20 mouse cellular contexts compared by ENCODE assay signal in genomic region chr9:42405736-42406135, GRCm38 (mm10). TPM values are rescaled to one million over a fixed set of nuclear protein-coding genes. Genes with fewer than 3 reads are reported as not detected.
DNase-seq lines count a peak whose midpoint lies in the region; TF ChIP-seq lines count a peak whose summit lies in the region.
"Had no signal": no experiment of that assay in that cellular context is flagged by ENCODE, and none has a peak within 500 bp of the region (broad histone marks: within the 10 kb centered on the region; RNA-seq: fewer than 3 reads in every experiment).

No protein-coding gene starts in this region.

- DNase-seq in left cerebral cortex, adult 11 months (ENCODE audit: low spot score) = peak; percentile 51
- DNase-seq in left cerebral cortex, adult 2 months (ENCODE audit: extremely low spot score in 1 of 2, low spot score in 2 of 2) = no peak
- DNase-seq in right cerebral cortex, adult 18-20 months = peak; percentile 68
- no peak for DNase-seq in right cerebral cortex, postnatal 25 days
- DNase-seq in left cerebral cortex, postnatal 14 days (ENCODE audit: low spot score in 2 of 2) = peak; percentile 17 to 81
- DNase-seq in telencephalon, adult 2 months (ENCODE audit: low read depth, low spot score) = peak; percentile 74
- DNase-seq in gastrocnemius, postnatal 4 days (ENCODE audit: low spot score in 2 of 2) = no peak
- DNase-seq: adrenal gland, adult 8-10 months; adrenal gland, postnatal 36 days; cerebellum, adult 11 months; cerebellum, adult 8-10 months; cerebellum, postnatal 14 days; gastrocnemius, adult 2 months; gastrocnemius, postnatal 25 days; heart, adult 11 months; heart, postnatal 36 days had no signal

- TF ChIP-seq CTCF in left cerebral cortex, adult 2 months (IDR thresholded peaks at IDR 0.05) = no peak

- H3K27ac ChIP-seq in left cerebral cortex, adult 2 months = no peak overlapping the region
- H3K27ac ChIP-seq: embryonic facial prominence, embryonic 12.5 days; forebrain, embryonic 15.5 days; gastrocnemius, adult 2 months; heart, embryonic 13.5 days; hindbrain, embryonic 15.5 days had no signal

- intact Hi-C loops in left cerebral cortex, adult 2 months (cut with DNase I) = no loop called here
- intact Hi-C loops in left cerebral cortex, postnatal 14 days (cut with DNase I) = no loop called here

- H3K4me3 ChIP-seq in left cerebral cortex, adult 2 months = no peak overlapping the region
- H3K4me3 ChIP-seq: embryonic facial prominence, embryonic 12.5 days; forebrain, embryonic 15.5 days; gastrocnemius, adult 2 months; heart, embryonic 13.5 days; hindbrain, embryonic 15.5 days had no signal

RNA-seq across cellular contexts. Expression of gene Tecta, which starts 6.0 kb away (rescaled TPM):
- total RNA-seq in left cerebral cortex, adult 2 months (2021) = under 1 TPM; 0.18 to 0.23 TPM
- total RNA-seq in left cerebral cortex, postnatal 14 days (2021) = under 1 TPM; 0.18 to 0.66 TPM
- under 1 TPM; 0.21 to 0.22 TPM for total RNA-seq in gastrocnemius, postnatal 4 days (2021)
- total RNA-seq: heart, postnatal 36 days had no signal

Comparison
In these comparisons a context has a peak if more than half of its experiments do, and no peak if none do; other contexts are left out.
1. DNase-seq: peak in left cerebral cortex, adult 11 months (single experiment), right cerebral cortex, adult 18-20 months (single experiment), left cerebral cortex, postnatal 14 days (2 of 2) and telencephalon, adult 2 months (single experiment); none in left cerebral cortex, adult 2 months (0 of 2), right cerebral cortex, postnatal 25 days (single experiment) and gastrocnemius, postnatal 4 days (0 of 2).